Mouse (Mus musculus): ENCODE measurements at regions not wholly inside any gene's neighbourhood (a gene's known extent, or its start where the extent isn't known, plus 50 kb on each side); places are given as distances from the start of the nearest gene placed in this dataset.

GRCm38 (mm10) chr13:44100125-44101067 lies 315.8 kb downstream of the Cd83 start:
- Histone ChIP-seq H3K9ac (replicated peaks; ENCODE audit: low read depth, low read length) (0 out of 2 replicates have a peak overlapping the region, but pooled peaks have one; percentile 14), H3K4me3 (ENCODE audit: low read depth, low read length) (no peak overlapping the region), H3K27me3 (ENCODE audit: control insufficient read depth, insufficient read depth, low read length) (no peaks in the 10 kb centered on the region), H3K36me3 (replicated peaks; ENCODE audit: control insufficient read depth, insufficient read depth, low read length) (no peaks in the 10 kb centered on the region), H3K4me1 (ENCODE audit: control insufficient read depth, insufficient read depth) (peaks cover 3% of the 10 kb centered on the region; the same call in 1 of the 2 replicates), H3K9me3 (replicated peaks; ENCODE audit: control insufficient read depth, low read length) (no peaks in the 10 kb centered on the region), H3K27ac (ENCODE audit: low read depth) (no peak overlapping the region), H3K4me2 (ENCODE audit: low read depth, low read length) (peak overlapping the region; percentile 36)
- no peak for TF ChIP-seq EP300 (IDR thresholded peaks at IDR 0.05; ENCODE audit: low read depth)
- TF ChIP-seq CTCF (IDR thresholded peaks at IDR 0.05; ENCODE audit: low read depth) = no peak
- DNase-seq (ENCODE audit: low spot score) (peak; percentile 27), ATAC-seq (ENCODE audit: insufficient read depth, low read depth) (no peak; the same call in 1 of the 2 replicates)
- WGBS = 34% methylated on average over 21 of the region's 21 CpGs

- Histone ChIP-seq H3K9me3 (replicated peaks; ENCODE audit: control insufficient read depth, low read length) (no peaks in the 10 kb centered on the region), H3K4me1 (ENCODE audit: control insufficient read depth, insufficient read depth) (peaks cover 3% of the 10 kb centered on the region; the same call in 1 of the 2 replicates), H3K27ac (ENCODE audit: low read depth) (no peak overlapping the region), H3K9ac (replicated peaks; ENCODE audit: low read depth, low read length) (0 out of 2 replicates have a peak overlapping the region, but pooled peaks have one; percentile 14), H3K4me2 (ENCODE audit: low read depth, low read length) (peak overlapping the region; percentile 36), H3K4me3 (ENCODE audit: low read depth, low read length) (no peak overlapping the region), H3K27me3 (ENCODE audit: control insufficient read depth, insufficient read depth, low read length) (no peaks in the 10 kb centered on the region), H3K36me3 (replicated peaks; ENCODE audit: control insufficient read depth, insufficient read depth, low read length) (no peaks in the 10 kb centered on the region)
- ATAC-seq (ENCODE audit: insufficient read depth, low read depth) (no peak), DNase-seq (ENCODE audit: low spot score) (no peak)
- 30% methylated on average over 6 of the region's 6 CpGs for WGBS
- TF ChIP-seq CTCF (IDR thresholded peaks at IDR 0.05; ENCODE audit: low read depth) (no peak), EP300 (IDR thresholded peaks at IDR 0.05; ENCODE audit: low read depth) (no peak)
Observed at GRCm38 (mm10) chr13:44101161-44101560, 316.6 kb downstream of the Cd83 start.

- DNase-seq (ENCODE audit: low spot score) = no peak
- H3K9me3 ChIP-seq (replicated peaks; ENCODE audit: control insufficient read depth, low read length) = no peaks in the 10 kb centered on the region
- WGBS = 74% methylated on average over 6 of the region's 6 CpGs
- no peak for ATAC-seq (ENCODE audit: insufficient read depth, low read depth)
- H3K4me1 ChIP-seq (ENCODE audit: control insufficient read depth, insufficient read depth) = peaks cover 3% of the 10 kb centered on the region; the same call in 1 of the 2 replicates
- H3K9ac ChIP-seq (replicated peaks; ENCODE audit: low read depth, low read length) = no peak overlapping the region
- H3K27me3 ChIP-seq (ENCODE audit: control insufficient read depth, insufficient read depth, low read length) = no peaks in the 10 kb centered on the region
- H3K36me3 ChIP-seq (replicated peaks; ENCODE audit: control insufficient read depth, insufficient read depth, low read length) = no peaks in the 10 kb centered on the region
- no peak overlapping the region for H3K27ac ChIP-seq (ENCODE audit: low read depth)
- no peak overlapping the region for H3K4me2 ChIP-seq (ENCODE audit: low read depth, low read length)
- TF ChIP-seq CTCF (IDR thresholded peaks at IDR 0.05; ENCODE audit: low read depth) = no peak
- no peak overlapping the region for H3K4me3 ChIP-seq (ENCODE audit: low read depth, low read length)
Observed at GRCm38 (mm10) chr13:44101806-44102205, 317.2 kb downstream of the Cd83 start.

- no peak overlapping the region for H3K4me2 ChIP-seq (ENCODE audit: low read depth, low read length)
- no peak for ATAC-seq (ENCODE audit: insufficient read depth, low read depth)
- peaks cover 3% of the 10 kb centered on the region; the same call in 1 of the 2 replicates for H3K4me1 ChIP-seq (ENCODE audit: control insufficient read depth, insufficient read depth)
- no peaks in the 10 kb centered on the region for H3K27me3 ChIP-seq (ENCODE audit: control insufficient read depth, insufficient read depth, low read length)
- H3K27ac ChIP-seq (ENCODE audit: low read depth) = no peak overlapping the region
- H3K4me3 ChIP-seq (ENCODE audit: low read depth, low read length) = no peak overlapping the region
- H3K9me3 ChIP-seq (replicated peaks; ENCODE audit: control insufficient read depth, low read length) = no peaks in the 10 kb centered on the region
- no peak for DNase-seq (ENCODE audit: low spot score)
- H3K9ac ChIP-seq (replicated peaks; ENCODE audit: low read depth, low read length) = no peak overlapping the region
- 79% methylated on average over 4 of the region's 4 CpGs for WGBS
- TF ChIP-seq EP300 (IDR thresholded peaks at IDR 0.05; ENCODE audit: low read depth) (no peak), CTCF (IDR thresholded peaks at IDR 0.05; ENCODE audit: low read depth) (no peak)
- no peaks in the 10 kb centered on the region for H3K36me3 ChIP-seq (replicated peaks; ENCODE audit: control insufficient read depth, insufficient read depth, low read length)
Observed at GRCm38 (mm10) chr13:44102257-44102656, 317.7 kb downstream of the Cd83 start.

GRCm38 (mm10) chr13:44103340-44103739 lies 318.8 kb downstream of the Cd83 start:
- H3K36me3 ChIP-seq (replicated peaks; ENCODE audit: control insufficient read depth, insufficient read depth, low read length) = no peaks in the 10 kb centered on the region
- no peak overlapping the region for H3K4me3 ChIP-seq (ENCODE audit: low read depth, low read length)
- no peaks in the 10 kb centered on the region for H3K27me3 ChIP-seq (ENCODE audit: control insufficient read depth, insufficient read depth, low read length)
- no peak overlapping the region for H3K9ac ChIP-seq (replicated peaks; ENCODE audit: low read depth, low read length)
- no peaks in the 10 kb centered on the region for H3K9me3 ChIP-seq (replicated peaks; ENCODE audit: control insufficient read depth, low read length)
- peaks cover 3% of the 10 kb centered on the region; the same call in 1 of the 2 replicates for H3K4me1 ChIP-seq (ENCODE audit: control insufficient read depth, insufficient read depth)
- ATAC-seq (ENCODE audit: insufficient read depth, low read depth) (no peak), DNase-seq (ENCODE audit: low spot score) (no peak)
- H3K27ac ChIP-seq (ENCODE audit: low read depth) = no peak overlapping the region
- TF ChIP-seq CTCF (IDR thresholded peaks at IDR 0.05; ENCODE audit: low read depth) = no peak
- TF ChIP-seq EP300 (IDR thresholded peaks at IDR 0.05; ENCODE audit: low read depth) = no peak
- WGBS = 94% methylated on average over 7 of the region's 7 CpGs
- H3K4me2 ChIP-seq (ENCODE audit: low read depth, low read length) = no peak overlapping the region

Data from heart, postnatal 0 days (tissue).